Mouse (Mus musculus) lung, postnatal 14 days (tissue): ENCODE data around the gene Ncoa5.

Experiments used
- DNase-seq: peaks from one replicate; pipeline ENCODE4 v3.0.0; 2021

Ncoa5 gene

DNA sequence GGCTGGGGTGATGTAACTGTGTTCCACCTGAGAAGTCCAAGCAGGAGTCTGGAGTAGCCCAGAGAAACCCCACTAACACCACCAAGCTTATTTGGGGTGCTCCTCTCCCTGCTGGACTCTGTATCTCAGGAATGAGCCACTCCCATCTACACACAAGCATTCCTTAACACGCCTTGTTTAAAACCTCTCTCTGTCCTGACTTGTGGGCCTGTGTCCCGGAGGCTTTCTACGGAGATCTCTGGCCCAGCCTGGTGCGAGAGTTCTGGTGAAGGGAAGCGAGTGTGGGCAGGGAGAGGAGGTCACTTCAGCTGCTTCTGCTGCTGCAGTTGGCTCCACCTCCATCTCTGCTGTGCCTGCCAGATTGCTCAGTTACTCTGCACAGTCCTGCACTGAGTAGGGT lies 78.5 kb downstream of the Ncoa5 start:
- no peak for DNase-seq

- DNase-seq: no peak
Observed at GRCm38 (mm10) chr2:164955725-164956124, 78.9 kb downstream of the Ncoa5 start.

GRCm38 (mm10) chr2:164953224-164953623 lies 81.4 kb downstream of the Ncoa5 start:
- peak; percentile 86 for DNase-seq

GRCm38 (mm10) chr2:164952448-164952847 lies 82.2 kb downstream of the Ncoa5 start:
- DNase-seq: no peak

DNA sequence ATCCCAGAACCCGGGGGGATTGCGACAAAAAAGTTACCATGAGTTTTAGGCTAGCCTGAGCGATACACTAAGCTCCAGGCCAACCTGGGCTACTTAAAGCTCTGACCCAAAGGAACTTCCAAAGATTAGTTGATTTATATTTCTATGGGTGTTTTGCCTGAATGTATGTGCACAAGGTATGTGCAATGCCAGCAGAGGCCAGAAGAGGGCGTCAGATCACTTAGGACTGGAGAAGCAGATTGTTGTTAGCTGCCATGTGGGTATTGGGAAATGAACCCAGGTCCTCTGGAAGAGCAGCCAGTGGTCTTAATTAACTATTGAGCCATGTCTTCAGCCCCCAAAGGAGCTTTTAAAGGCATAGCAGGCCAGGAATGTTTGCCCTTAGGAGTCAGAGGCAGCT lies 82.9 kb downstream of the Ncoa5 start:
- no peak for DNase-seq

DNA sequence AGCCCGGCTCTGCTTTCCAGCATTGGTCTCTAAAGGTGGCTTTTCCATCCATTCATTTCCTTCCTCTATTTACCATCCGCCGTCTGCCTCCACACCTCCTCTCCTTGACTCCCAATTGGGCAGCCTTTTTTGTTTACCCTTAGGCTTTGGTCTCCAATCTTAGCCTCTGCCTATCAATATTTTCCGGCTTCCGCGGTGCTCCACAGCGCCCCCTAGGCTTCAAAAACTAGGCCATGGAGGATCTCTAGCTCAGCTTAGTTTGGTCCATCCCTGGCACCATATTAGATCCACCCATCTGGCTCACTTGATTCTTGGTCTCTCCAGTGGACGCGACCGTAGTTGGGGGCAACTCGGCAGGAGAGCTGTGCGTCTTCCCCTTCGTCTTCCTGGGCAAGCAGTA lies 84.2 kb downstream of the Ncoa5 start:
- no peak for DNase-seq
